Mouse (Mus musculus): ENCODE measurements around the gene BC117090.
"Not testable (repeated sequence)": the region's sequence is repeated elsewhere in the genome, so short reads cannot be mapped to it uniquely, and the experiment has no call there.

Gene BC117090

DNA sequence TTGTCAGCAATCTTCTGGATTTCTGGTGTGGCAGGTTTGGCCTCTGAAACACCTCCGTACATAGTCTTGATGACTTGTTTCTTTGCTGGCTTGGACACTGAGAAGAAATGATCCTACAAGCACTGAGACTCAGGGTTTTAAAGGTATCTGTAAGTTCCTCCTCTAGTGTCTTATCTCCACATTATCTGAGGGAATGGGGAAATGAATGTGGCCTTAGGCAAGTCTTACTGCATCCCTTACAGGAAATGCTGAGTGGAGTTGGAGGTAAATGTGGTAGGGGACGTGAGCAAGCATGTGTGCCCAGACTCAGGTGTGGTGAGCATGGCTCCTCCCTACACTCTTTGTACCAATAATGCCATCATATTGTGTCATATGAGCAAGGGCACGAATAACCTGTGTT, at the start of gene BC117090:
TSS of gene BC117090 (minus strand) at position 101 of the 400 bp plus-strand sequence.
- no peak for DNase-seq (ENCODE audit: low spot score)

DNA sequence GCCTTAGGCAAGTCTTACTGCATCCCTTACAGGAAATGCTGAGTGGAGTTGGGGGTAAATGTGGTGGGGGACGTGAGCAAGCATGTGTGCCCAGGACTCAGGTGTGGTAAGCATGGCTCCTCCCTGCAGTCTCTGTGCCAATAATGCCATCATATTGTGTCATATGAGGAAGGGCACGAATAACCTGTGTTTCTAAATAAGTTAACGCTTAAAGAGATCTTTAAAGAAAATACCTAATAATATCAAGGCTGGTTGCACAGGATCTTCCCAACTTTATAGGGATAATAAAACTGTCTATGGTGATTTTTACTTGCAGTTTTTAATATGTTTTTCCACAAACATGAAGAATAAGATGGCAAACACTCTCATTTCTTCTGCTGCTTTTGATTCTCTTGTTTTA, 33.5 kb upstream of the BC117090 start, which contains the start of gene BC100530:
TSS of gene BC100530 (minus strand) at position 101 of the 400 bp plus-strand sequence.
- not testable (repeated sequence) for DNase-seq (ENCODE audit: low spot score)

DNA sequence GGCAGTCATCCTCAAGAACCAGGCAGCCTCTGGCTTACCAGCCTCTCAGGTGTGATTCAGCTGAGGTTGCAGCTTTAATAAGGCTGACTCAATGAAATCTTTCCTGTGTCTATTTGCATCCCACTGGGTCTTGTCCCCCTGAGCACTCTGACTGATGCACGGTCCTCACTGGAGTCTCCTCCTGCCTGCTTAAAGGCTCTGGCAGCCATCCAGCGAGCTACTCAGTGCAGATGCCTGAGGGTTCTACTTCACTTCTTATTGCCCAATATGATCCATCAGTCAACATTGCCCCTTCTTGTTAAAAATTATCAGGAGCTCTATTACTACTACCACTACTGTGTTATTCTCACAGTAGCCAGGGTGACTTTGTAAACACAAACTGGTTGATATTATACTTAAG, 3.0 kb upstream of the BC117090 start:
- no peak for DNase-seq (ENCODE audit: low spot score)

DNA sequence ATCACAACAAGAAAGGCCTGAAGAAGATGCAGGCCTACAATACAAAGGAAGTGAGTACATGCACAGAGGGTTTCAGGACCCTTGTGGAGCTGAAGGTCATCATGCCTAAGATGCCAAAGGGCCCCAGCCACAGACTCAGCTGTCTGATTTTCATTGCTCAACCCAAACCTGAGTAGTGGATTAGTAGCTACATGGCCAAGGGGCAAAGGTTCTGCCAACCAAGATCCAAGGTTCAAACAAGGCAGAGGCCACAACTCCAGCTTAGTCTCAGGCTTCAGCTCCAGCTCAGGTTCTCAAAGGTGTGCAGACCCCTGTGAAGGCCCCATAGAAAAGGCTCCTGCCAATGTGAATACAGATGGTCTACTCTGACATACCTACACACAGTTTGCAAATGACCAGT, 14.8 kb downstream of the BC117090 start:
- no peak for DNase-seq (ENCODE audit: low spot score)

DNA sequence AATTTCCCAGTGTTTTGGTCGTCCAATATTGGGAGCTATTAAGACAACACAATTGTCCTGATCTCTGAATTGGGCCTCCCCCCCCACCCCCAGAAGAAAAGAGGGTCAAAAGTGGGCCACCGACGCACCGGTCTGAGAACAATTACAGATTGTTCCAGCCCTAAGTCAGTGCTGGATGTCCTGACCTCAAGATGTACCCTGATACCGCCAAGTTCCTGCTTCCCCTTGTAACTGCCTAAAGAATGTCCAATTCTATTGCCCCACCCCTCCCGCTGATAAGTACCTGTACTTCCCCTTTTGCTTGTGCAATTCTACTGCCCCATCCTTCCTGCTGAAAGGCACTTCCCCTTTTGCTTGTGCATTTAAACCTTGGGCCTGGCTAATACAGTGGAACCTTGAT, 18.0 kb downstream of the BC117090 start:
- DNase-seq (ENCODE audit: low spot score): not testable (repeated sequence)

DNA sequence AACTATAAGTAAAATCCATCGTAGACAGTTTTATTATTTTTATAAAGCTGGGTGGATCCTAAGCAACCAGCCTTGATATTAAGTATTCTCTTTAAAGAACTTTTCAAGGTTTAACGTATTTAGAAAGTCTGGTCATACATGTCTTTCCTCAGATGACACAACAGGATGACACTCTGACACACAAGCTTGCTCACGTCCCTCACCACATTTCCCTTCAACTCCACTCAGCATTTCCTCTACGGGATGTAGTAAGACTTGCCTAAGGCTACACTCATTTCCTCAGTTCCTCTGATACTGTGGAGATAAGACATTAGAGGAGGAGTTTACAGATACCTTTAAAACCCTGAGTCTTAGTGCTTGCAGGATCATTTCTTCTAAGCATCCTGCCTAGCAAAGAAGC, 26.5 kb downstream of the BC117090 start:
- no peak for DNase-seq (ENCODE audit: low spot score)

DNA sequence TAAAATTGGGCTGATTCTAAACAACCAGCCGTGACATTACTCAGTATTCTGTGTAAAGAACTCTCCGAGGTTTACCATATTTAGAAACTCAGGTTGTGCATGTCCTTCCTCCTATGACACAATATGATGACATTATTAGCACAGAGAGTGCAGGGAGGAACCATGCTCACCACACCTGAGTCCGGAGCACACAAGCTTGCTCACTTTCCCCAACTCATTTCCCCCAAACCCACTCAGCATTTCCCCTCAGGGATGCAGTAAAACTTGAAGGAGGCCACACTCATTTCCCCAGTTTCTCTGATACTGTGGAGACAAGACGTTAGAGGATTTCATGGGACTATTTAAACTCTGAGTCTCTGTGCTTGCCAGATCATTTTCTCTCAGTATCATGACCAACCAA, 45.0 kb downstream of the BC117090 start:
- no peak for DNase-seq (ENCODE audit: low spot score)

DNA sequence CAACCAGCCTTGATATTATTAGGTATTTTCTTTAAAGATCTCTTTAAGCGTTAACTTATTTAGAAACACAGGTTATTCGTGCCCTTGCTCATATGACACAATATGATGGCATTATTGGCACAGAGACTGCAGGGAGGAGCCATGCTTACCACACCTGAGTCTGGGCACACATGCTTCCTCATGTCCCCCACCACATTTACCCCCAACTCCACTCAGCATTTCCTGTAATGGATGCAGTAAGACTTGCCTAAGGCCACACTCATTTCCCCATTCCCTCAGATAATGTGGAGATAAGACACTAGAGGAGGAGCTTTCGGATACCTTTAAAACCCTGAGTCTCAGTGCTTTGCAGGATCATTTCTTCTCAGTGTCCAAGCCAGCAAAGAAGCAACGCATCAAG, 57.3 kb downstream of the BC117090 start, which contains the start of gene Stfa1:
TSS of gene Stfa1 (plus strand) at position 156 of the 400 bp plus-strand sequence.
- not testable (repeated sequence) for DNase-seq (ENCODE audit: low spot score)
